Mouse (Mus musculus) bone marrow macrophage, adult 2 months (primary cell): ENCODE results near the gene Sos2. TPM values are rescaled to one million over a fixed set of nuclear protein-coding genes. Genes with fewer than 3 reads are reported as not detected.

ENCODE experiments used
- H3K27ac ChIP-seq: 2 replicates; pipeline ENCODE4 v1.5.1; 2012; ENCODE audit warnings: low read depth, low read length; ENCODE audit not compliant: insufficient read depth
- H3K4me1 ChIP-seq: 2 replicates; pipeline ENCODE4 v1.6.1; 2012; ENCODE audit warnings: low read length; ENCODE audit not compliant: control insufficient read depth, insufficient read depth
- H3K4me3 ChIP-seq: 2 replicates; pipeline ENCODE4 v1.5.1; 2012; ENCODE audit warnings: mild to moderate bottlenecking, low read length, moderate library complexity; ENCODE audit not compliant: insufficient read depth
- CTCF ChIP-seq: IDR thresholded peaks from 2 replicates; pipeline ENCODE4 v1.5.1; 2012; ENCODE audit warnings: low read depth, mild to moderate bottlenecking, low read length, moderate library complexity
- POLR2A ChIP-seq: IDR thresholded peaks from 2 replicates; pipeline ENCODE4 v1.6.1; 2012; ENCODE audit warnings: mild to moderate bottlenecking, low read depth, low read length, borderline replicate concordance
- polyA plus RNA-seq: library from polyadenylated mRNA; stranded (reverse); fragments of >200 nt; gene quantifications from 2 replicates; pipeline ENCODE4 v1.2.4, GENCODE M21; 2012; ENCODE audit not compliant: missing spikeins, insufficient read depth, insufficient read length

The Sos2 gene
- polyA plus RNA-seq, 1 experiment, result 35.8 TPM

- Histone ChIP-seq H3K4me1 (peaks cover 45% of the 10 kb centered on the region), H3K27ac (peak overlapping the region; percentile 100), H3K4me3 (no peak overlapping the region)
- TF ChIP-seq CTCF, result no peak
- no peak for TF ChIP-seq POLR2A
These were observed 142.3 kb downstream of the Sos2 start for GRCm38 (mm10) chr12:69539353-69539752.

DNA sequence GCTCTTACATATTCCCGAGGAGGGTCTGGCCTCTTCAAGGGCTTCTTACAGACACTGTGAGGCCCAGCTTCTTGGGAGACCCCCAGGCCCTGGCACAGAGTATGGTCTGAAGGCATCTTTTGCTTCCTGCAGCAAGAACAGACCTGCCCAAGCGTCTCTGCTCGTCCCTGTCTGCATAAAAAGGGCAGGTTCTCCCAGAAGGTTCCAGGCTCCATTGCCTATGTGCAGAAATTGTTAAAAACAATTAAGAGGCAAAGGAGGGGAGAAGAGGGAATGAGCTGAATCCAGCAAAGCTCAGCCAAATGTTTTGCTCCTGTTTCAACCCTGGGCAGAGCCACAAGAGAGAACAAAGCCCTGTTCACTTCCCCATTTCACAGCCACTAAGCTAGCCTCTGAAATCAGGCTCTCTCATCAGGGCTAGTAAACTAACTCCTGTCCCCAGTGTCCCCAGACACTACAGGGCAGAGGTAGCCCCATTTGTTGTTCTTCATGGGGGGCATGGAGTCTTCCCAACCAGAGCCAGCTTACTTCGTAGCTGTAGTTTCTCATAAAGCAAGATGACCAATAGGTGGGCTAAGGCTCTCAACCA, 143.2 kb downstream of the Sos2 start:
- Histone ChIP-seq H3K27ac (peak overlapping the region; percentile 100), H3K4me1 (peaks cover 38% of the 10 kb centered on the region), H3K4me3 (peak overlapping the region; percentile 41)
- TF ChIP-seq CTCF (no peak), POLR2A (no peak)

GRCm38 (mm10) chr12:69537675-69538361, 143.8 kb downstream of the Sos2 start:
- no peak for TF ChIP-seq POLR2A
- no peak for TF ChIP-seq CTCF
- Histone ChIP-seq H3K27ac (peak overlapping the region; percentile 100), H3K4me1 (peaks cover 38% of the 10 kb centered on the region), H3K4me3 (peak overlapping the region; percentile 41)

DNA sequence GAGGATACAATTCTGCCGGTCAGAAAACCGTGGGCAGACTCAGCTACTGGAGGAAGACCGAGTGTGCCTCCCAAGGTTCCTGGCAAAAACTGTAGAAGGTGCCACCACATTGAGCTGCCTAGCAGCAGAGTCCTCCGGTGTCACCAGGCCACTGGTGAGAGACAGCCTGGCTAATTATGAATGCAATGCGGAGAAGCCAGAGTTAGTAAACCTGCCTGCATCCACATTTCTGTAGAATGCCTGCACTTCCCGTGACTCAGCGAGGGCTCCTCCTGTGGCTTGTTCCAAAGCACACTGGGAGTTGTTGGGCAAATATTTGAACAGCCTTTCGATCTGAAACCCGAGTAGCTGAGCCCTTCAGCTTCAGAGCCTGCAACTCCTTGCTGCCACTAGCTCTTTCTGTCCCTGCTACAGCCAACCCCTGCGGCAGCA, 144.4 kb downstream of the Sos2 start:
- peak overlapping the region; percentile 100 for H3K27ac ChIP-seq
- peaks cover 39% of the 10 kb centered on the region for H3K4me1 ChIP-seq
- H3K4me3 ChIP-seq, result peak overlapping the region; percentile 41
- TF ChIP-seq POLR2A (no peak), CTCF (no peak)

DNA sequence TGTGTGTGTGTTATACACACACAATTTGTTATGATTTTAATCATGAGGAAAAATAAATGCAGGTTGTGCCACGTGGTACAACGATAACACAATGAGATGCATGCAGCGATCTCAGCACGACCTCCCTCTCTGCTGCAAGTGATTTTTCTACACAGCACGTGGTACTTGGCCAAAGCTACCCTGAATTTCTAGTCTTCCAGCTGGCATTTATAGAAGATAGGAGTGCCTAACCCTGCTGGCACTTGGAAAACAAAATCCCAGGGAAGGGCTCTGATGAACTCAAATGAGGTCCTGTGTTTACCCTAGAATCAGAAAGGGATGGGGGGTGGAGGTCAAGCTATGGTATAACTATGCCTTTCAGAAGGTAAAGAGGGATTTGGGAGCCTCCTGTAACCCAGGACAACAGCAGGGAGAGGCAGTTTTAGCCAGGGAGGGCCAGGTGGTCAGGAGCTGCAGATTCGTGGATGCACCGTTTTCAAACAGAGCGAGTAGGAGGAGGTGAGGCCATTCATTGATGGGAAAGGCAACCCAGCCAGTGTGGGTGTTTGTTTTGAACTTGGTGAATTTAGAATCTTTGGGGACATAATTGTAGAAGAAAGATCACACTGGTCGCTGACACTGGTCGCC, 144.9 kb downstream of the Sos2 start:
- H3K4me3 ChIP-seq, result peak overlapping the region; percentile 41
- H3K4me1 ChIP-seq, result peaks cover 45% of the 10 kb centered on the region
- TF ChIP-seq CTCF (no peak), POLR2A (no peak)
- H3K27ac ChIP-seq, result peak overlapping the region; percentile 100

Other genes starting within 250 kb of the Sos2 start
- gene Vcpkmt, start 98.8 kb downstream of the Sos2 start, polyA plus RNA-seq, result 12.1 and 14.4 TPM in 2 replicates
- 3.5 and 4.0 TPM in 2 replicates for gene L2hgdh, start 43.0 kb upstream of the Sos2 start, polyA plus RNA-seq
- gene Atp5s, start 43.1 kb upstream of the Sos2 start, polyA plus RNA-seq, result 9.8 and 13.8 TPM in 2 replicates
- gene Cdkl1, start 109.4 kb upstream of the Sos2 start, polyA plus RNA-seq, result not detected in 2 replicates
- gene Atl1, start 210.8 kb upstream of the Sos2 start, polyA plus RNA-seq, result 0.84 and 1.1 TPM in 2 replicates
- gene Map4k5, start 211.3 kb upstream of the Sos2 start, polyA plus RNA-seq, result 8.2 and 8.7 TPM in 2 replicates